Mouse (Mus musculus) megakaryocyte, embryonic 14.5 days (primary cell): ENCODE measurements around the gene Pccb.

Experiments
- FLI1 ChIP-seq: IDR thresholded peaks from 2 replicates; pipeline ENCODE4 v1.6.1; 2012; ENCODE audit warnings: low read length, inconsistent platforms, mixed read lengths
- GATA1 ChIP-seq: IDR thresholded peaks from 3 replicates; pipeline ENCODE4 v1.6.1; 2012; ENCODE audit warnings: mixed read lengths, low read length, inconsistent platforms, borderline replicate concordance

GRCm38 (mm10) chr9:101002841-101003240 lies 31.9 kb downstream of the Pccb start:
- no peak for TF ChIP-seq GATA1
- no peak for TF ChIP-seq FLI1
